Mouse (Mus musculus): ENCODE results near the gene Nedd9.
A peak's percentile ranks its signal among the peaks of the same experiment; 100 is the strongest.

Gene Nedd9

GRCm38 (mm10) chr13:41408374-41408952, 78.7 kb downstream of the Nedd9 start:
- DNase-seq, result no peak

- DNase-seq, result no peak
These were observed 82.2 kb downstream of the Nedd9 start for GRCm38 (mm10) chr13:41405009-41405408.

DNA sequence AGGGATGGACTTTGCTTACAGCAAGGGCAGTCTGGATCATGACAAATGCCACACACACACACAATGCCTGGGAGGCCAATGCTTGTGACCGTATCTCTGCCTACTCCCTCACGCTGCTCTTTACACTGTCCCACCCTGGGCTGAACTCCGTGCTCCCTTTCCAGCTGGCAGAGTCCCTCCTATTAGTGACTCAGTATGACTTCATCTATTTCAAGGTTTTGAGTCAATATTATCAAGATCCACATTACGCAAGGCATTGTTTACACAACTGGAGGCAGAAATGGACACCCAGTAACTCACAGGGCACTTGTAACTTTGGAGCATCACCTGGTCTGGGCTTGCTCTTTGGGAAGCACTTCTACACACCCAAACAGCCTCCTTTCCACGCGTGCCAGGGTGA, 83.3 kb downstream of the Nedd9 start:
- DNase-seq, result no peak

DNA sequence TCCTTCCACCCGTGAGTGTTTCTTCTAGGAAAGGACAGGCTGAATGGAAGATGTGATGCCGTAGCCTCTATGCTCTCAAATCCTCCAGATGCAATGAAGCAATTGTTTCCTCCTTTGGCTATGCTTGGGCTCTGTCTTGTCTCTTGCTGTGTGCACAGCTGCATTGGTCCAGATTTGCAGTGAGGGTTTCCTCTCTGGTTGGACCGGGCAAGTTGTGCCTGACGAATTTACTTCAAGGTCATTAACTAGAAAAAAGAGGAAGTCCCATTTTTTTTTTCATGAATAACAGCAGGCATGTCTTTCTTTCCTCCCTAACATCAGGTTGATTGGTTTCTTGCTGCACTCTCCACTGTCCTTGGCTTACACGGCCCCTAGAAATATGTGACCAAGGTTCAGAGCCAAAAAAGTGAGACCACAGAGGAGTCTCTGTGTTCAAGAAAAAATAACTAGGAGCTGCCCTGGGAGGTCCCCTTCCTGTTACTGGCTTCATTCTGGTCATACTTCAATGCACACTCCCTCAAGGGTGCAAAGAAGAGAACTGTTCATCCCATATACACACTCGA, 84.6 kb downstream of the Nedd9 start:
- peak in 1 of 2 experiments; percentile 31 for DNase-seq

DNA sequence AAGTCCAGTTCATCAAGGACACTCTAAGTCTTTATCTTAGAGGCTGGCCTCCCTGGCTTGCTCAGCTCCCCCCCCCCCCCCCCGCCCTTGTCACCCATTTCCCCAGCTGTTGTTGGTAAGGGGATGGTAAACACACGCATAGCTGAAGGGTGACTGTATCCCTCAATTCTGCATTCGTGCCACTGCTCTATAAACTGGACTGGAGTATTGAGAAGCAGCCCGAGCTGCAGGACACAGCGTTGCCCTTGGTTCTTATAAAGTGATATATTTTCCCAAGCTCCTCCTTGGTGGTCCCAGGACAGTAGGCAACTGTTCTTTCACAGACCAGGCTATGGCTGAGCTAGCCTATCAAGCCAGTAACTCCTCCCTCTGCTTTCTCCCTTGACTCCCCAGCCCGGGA, 85.4 kb downstream of the Nedd9 start:
- DNase-seq, result no peak

GRCm38 (mm10) chr13:41400289-41400688, 86.9 kb downstream of the Nedd9 start:
- DNase-seq, result no peak

GRCm38 (mm10) chr13:41392191-41392590, 95.0 kb downstream of the Nedd9 start:
- no peak for DNase-seq

GRCm38 (mm10) chr13:41390698-41391097, 96.5 kb downstream of the Nedd9 start:
- DNase-seq, result no peak

DNA sequence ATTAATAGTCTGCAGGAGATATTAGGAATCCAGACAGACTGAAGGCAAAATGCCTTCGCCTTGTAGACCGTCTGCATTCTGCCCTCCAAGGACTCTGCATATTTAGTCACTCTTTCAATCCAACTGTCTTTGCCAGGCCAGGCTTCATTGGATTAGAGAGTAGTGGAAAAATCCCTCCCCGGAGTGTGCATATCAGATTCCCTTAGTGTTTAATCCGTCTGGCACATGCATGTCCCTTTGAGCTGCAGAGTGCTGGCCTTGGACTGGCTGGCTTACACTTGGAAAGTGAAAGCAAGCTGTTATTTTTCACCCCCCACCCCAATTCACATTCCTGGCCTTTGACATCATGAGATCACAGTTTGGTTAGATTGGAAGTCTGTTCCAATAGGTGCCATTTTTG, 100.6 kb downstream of the Nedd9 start:
- DNase-seq, result no peak

DNA sequence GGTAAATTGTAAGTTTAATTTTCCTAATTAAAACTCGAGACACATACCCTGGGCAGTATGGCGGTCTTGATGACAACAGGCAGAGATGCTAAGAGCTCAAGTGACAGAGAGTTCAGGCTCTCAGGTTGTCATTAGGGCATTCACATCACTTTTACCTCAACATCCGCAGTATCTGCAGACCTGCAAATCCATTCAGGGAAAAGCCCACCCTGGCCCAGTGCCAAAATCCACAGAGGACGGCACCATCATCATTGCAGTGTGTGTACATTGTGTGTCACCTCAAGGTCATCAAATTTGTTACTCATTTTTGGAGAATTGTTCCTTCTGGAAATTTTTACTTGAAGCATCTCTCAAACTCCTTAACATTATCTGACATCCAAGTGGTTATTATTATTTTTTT, 102.3 kb downstream of the Nedd9 start:
- DNase-seq, result no peak

DNA sequence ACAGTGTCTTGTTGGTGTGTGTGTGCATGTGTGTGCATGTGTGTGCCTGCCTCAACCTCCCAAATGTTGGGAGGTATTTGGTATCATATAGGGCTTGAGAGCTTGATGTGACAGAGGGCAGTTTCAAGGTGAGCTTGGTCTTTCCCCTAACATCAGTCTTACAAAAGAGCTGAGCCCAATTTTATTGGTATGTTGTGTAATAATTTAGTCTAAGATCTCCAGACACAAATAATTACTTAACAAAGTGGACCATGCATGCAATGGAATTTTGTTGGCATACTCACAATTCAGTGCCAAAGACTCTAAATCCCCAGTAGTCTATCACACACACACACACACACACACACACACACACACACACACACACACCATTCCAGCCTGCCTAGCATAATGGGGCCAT, 104.5 kb downstream of the Nedd9 start:
- DNase-seq, result no peak

GRCm38 (mm10) chr13:41381806-41382546, 105.2 kb downstream of the Nedd9 start:
- DNase-seq, result no peak

DNA sequence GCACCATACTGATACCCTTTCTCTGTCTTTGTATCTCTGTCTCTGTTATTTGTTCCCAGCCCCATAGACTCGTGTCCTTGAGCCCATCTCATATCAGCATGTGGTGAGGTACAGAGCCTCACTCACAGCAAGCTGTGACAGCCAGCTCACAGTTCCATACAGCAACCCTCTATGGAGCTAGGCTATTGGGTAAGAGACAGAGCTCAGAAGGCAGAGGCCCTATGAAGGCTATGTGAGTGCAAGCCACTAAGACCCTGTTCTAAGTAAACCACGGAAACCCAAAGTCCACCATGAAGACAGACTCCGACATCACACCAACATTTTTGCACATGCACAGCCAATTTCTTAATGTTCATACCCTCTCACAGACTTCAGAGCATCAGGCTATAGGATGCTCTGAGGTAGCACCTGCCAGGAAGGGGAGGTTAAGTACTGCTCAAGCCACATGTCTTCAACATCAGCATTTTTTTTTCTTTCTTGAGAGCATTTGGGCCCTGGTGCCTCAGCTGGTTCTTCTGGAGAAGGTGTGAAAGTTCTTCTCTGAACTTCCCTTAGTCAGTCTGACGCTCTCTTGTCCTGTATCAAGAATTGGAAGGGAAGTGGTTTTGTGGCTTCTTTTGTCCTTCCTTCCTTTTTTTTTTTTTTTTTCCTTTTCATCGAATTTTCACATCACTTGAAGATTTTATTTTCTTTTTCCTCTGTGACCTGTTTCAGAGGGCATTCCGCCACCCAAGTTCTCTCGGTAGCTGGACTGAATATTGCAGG, 105.9 kb downstream of the Nedd9 start:
- no peak for DNase-seq

DNA sequence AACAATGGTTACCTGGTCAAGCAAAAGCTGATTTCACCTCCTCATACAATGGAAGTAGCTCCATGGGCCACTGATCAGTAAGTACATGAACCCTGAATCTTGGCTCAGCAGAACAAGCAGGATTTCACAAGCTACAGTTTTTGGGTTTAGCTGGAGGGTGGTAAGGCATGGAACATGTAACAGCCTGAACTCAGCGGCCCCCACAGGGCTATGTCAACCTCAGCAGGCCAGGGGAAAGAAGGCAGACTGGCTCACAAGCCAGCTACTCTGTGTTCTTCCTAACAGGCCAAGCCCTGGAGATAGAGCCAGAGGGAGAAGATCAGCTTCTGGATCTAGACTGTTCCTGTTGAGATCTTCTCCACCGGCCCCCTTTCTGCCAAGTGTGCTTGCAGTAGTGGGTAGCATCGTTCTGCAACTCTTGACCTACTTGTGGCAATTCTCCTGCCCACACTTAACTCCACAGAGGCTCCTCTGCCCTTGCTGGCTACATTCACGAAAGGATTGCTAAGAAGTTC, 107.2 kb downstream of the Nedd9 start:
- no peak for DNase-seq

- DNase-seq, result no peak
These were observed 108.7 kb downstream of the Nedd9 start for GRCm38 (mm10) chr13:41378462-41378861.

GRCm38 (mm10) chr13:41377856-41378255, 109.3 kb downstream of the Nedd9 start:
- DNase-seq, result no peak

GRCm38 (mm10) chr13:41377011-41377431, 110.1 kb downstream of the Nedd9 start:
- DNase-seq, result no peak

- no peak for DNase-seq
These were observed 111.1 kb downstream of the Nedd9 start for GRCm38 (mm10) chr13:41376111-41376510.

GRCm38 (mm10) chr13:41375696-41376095, 111.5 kb downstream of the Nedd9 start:
- DNase-seq, result no peak

- no peak for DNase-seq
These were observed 112.3 kb downstream of the Nedd9 start for GRCm38 (mm10) chr13:41374886-41375285.

- DNase-seq, result peak; percentile 47 to 50
These were observed 114.4 kb downstream of the Nedd9 start for GRCm38 (mm10) chr13:41372555-41373460.

DNA sequence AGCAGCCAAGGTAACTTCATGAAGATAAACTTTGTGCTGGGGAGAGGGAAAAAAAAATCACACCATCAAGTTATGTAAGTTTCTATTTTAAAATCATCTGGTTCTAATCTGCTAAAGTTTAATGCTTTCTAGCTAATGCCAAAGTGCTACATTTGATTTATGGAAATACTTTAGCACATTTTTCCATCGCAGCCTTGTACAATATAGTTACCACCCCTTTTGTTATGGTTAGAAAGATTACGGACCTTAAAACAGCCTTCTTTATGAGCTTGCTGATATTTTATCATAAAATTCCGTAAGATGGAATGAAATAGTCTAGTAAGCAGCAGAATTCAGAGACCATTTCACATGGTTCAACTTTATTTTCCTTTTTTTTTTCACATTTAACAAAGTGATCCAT, 115.6 kb downstream of the Nedd9 start:
- no peak for DNase-seq
